Mouse (Mus musculus): ENCODE data around the gene Osbpl9. TPM values are rescaled to one million over a fixed set of nuclear protein-coding genes. Genes with fewer than 3 reads are reported as not detected.

The Osbpl9 gene
- polyA plus RNA-seq, 1 experiment from 2014 or later, result 54.7 TPM

DNA sequence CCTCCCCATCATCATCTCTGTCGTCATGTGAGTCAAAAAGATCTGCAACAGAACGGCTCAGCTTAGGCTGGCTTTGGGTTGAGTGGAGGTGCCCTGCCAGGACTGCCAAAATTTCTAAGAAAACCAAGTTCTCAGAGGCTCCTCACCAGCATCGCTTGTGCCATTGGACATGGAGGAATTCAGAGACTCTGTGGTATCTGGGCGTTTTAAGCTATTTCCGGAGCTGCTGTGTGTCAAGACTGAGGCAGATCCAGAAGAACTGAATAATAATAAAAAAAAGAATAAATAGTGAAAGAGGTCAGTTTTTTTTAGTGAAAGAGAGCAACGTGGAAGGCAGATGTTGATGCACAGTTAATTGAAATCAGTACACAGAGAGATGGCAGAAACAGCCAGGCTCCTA lies 129.2 kb downstream of the Osbpl9 start:
- H3K4me2 ChIP-seq (ENCODE audit: low read depth, low read length), result no peak overlapping the region
- WGBS, result 84% methylated on average over 6 of the region's 6 CpGs
- DNase-seq (ENCODE audit: low spot score) (no peak), ATAC-seq (ENCODE audit: low read depth) (no peak)
- H3K9me3 ChIP-seq (ENCODE audit: control insufficient read depth, low read length), result no peaks in the 10 kb centered on the region
- no peaks in the 10 kb centered on the region for H3K27me3 ChIP-seq (replicated peaks; ENCODE audit: control insufficient read depth, insufficient read depth, low read length)
- H3K4me1 ChIP-seq (ENCODE audit: control insufficient read depth, insufficient read depth, low read length), result no peaks in the 10 kb centered on the region
- no peak overlapping the region for H3K9ac ChIP-seq (ENCODE audit: low read depth, low read length)
- no peak overlapping the region for H3K27ac ChIP-seq (replicated peaks; ENCODE audit: low read depth, low read length)
- H3K4me3 ChIP-seq (ENCODE audit: low read depth, low read length), result no peak overlapping the region
- peaks cover 48% of the 10 kb centered on the region for H3K36me3 ChIP-seq (ENCODE audit: control insufficient read depth, insufficient read depth, low read length)

DNA sequence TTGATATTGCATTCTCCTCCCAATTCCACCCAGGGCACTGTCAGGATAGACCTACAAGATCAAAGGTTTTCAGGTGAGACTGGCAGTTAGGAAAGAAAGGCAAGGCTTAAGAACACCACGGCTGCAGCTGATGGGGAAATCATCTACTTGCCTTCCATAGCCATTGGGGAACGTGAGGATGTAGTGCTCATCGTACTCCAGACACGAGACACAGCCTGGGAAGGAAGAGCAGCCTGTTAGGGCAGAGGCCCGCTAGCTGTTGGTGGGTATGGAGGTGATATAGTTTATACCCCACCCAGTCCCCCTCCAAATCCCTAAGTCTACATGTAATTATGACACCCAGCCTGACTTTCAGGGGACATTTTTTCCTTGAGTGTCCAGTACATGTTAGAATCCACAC lies 136.4 kb downstream of the Osbpl9 start:
- H3K4me1 ChIP-seq (ENCODE audit: control insufficient read depth, insufficient read depth, low read length), result no peaks in the 10 kb centered on the region
- no peak overlapping the region for H3K9ac ChIP-seq (ENCODE audit: low read depth, low read length)
- 92% methylated on average over 5 of the region's 5 CpGs for WGBS
- no peak overlapping the region for H3K27ac ChIP-seq (replicated peaks; ENCODE audit: low read depth, low read length)
- no peak for DNase-seq (ENCODE audit: low spot score)
- ATAC-seq (ENCODE audit: low read depth), result no peak
- no peak overlapping the region for H3K4me2 ChIP-seq (ENCODE audit: low read depth, low read length)
- no peaks in the 10 kb centered on the region for H3K9me3 ChIP-seq (ENCODE audit: control insufficient read depth, low read length)
- peaks cover 88% of the 10 kb centered on the region for H3K36me3 ChIP-seq (ENCODE audit: control insufficient read depth, insufficient read depth, low read length)
- H3K4me3 ChIP-seq (ENCODE audit: low read depth, low read length), result no peak overlapping the region
- no peaks in the 10 kb centered on the region for H3K27me3 ChIP-seq (replicated peaks; ENCODE audit: control insufficient read depth, insufficient read depth, low read length)

DNA sequence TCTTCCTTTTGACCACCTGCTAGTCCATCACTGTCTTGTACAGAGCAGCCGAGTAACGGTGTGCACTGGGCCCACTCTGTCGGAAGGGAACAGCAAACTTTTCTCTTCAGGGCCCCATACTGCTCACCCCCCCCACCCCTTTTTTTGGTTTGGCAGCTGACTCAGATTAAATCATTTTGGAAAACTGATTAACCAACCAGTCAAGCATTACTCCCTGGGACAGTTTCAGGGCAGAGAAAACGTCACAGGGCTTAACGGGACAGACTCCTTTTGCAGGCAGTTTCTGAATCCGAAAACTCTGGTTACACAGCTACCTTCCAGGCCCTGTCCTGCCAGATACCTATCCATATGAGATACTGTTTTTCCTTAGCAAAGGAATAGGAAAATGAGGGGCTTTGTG lies 137.1 kb downstream of the Osbpl9 start:
- H3K36me3 ChIP-seq (ENCODE audit: control insufficient read depth, insufficient read depth, low read length), result peaks cover 89% of the 10 kb centered on the region
- ATAC-seq (ENCODE audit: low read depth) (no peak), DNase-seq (ENCODE audit: low spot score) (no peak)
- no peaks in the 10 kb centered on the region for H3K9me3 ChIP-seq (ENCODE audit: control insufficient read depth, low read length)
- H3K27me3 ChIP-seq (replicated peaks; ENCODE audit: control insufficient read depth, insufficient read depth, low read length), result no peaks in the 10 kb centered on the region
- 77% methylated on average over 6 of the region's 6 CpGs for WGBS
- no peak overlapping the region for H3K9ac ChIP-seq (ENCODE audit: low read depth, low read length)
- H3K4me2 ChIP-seq (ENCODE audit: low read depth, low read length), result no peak overlapping the region
- H3K27ac ChIP-seq (replicated peaks; ENCODE audit: low read depth, low read length), result no peak overlapping the region
- H3K4me1 ChIP-seq (ENCODE audit: control insufficient read depth, insufficient read depth, low read length), result no peaks in the 10 kb centered on the region
- H3K4me3 ChIP-seq (ENCODE audit: low read depth, low read length), result no peak overlapping the region

GRCm38 (mm10) chr4:109059255-109059821 lies 142.7 kb downstream of the Osbpl9 start:
- 88% methylated on average over 4 of the region's 4 CpGs for WGBS
- Histone ChIP-seq H3K9ac (ENCODE audit: low read depth, low read length) (no peak overlapping the region), H3K27me3 (replicated peaks; ENCODE audit: control insufficient read depth, insufficient read depth, low read length) (no peaks in the 10 kb centered on the region), H3K9me3 (ENCODE audit: control insufficient read depth, low read length) (no peaks in the 10 kb centered on the region), H3K27ac (replicated peaks; ENCODE audit: low read depth, low read length) (no peak overlapping the region), H3K4me1 (ENCODE audit: control insufficient read depth, insufficient read depth, low read length) (no peaks in the 10 kb centered on the region), H3K4me3 (ENCODE audit: low read depth, low read length) (no peak overlapping the region), H3K4me2 (ENCODE audit: low read depth, low read length) (no peak overlapping the region), H3K36me3 (ENCODE audit: control insufficient read depth, insufficient read depth, low read length) (peaks cover 95% of the 10 kb centered on the region)
- no peak for ATAC-seq (ENCODE audit: low read depth)
- no peak for DNase-seq (ENCODE audit: low spot score)

DNA sequence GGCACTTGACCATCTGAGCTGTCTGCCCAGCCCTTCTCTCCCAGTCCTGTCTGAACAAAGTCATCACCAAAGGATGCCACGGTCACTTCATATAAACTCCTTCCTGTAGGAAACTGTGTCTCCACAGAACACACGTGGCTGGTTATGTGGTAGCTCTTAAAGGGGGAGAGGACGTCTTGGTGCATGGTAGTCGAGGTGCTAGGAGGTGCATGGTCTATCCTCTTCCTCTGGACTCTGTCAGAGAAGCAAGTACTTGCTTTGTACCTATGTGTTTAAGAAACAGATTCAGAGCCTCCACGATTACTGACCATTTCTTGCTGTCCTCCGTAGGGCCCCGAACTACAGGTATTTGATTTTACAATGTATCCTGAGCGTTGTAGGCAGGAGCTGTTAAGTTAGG lies 144.4 kb downstream of the Osbpl9 start:
- 92% methylated on average over 8 of the region's 8 CpGs for WGBS
- no peaks in the 10 kb centered on the region for H3K9me3 ChIP-seq (ENCODE audit: control insufficient read depth, low read length)
- H3K4me1 ChIP-seq (ENCODE audit: control insufficient read depth, insufficient read depth, low read length), result no peaks in the 10 kb centered on the region
- DNase-seq (ENCODE audit: low spot score) (no peak), ATAC-seq (ENCODE audit: low read depth) (no peak)
- no peak overlapping the region for H3K9ac ChIP-seq (ENCODE audit: low read depth, low read length)
- no peaks in the 10 kb centered on the region for H3K27me3 ChIP-seq (replicated peaks; ENCODE audit: control insufficient read depth, insufficient read depth, low read length)
- no peak overlapping the region for H3K4me2 ChIP-seq (ENCODE audit: low read depth, low read length)
- peaks cover 90% of the 10 kb centered on the region for H3K36me3 ChIP-seq (ENCODE audit: control insufficient read depth, insufficient read depth, low read length)
- H3K4me3 ChIP-seq (ENCODE audit: low read depth, low read length), result no peak overlapping the region
- no peak overlapping the region for H3K27ac ChIP-seq (replicated peaks; ENCODE audit: low read depth, low read length)

GRCm38 (mm10) chr4:109056351-109056750 lies 145.7 kb downstream of the Osbpl9 start:
- Histone ChIP-seq H3K9me3 (ENCODE audit: control insufficient read depth, low read length) (no peaks in the 10 kb centered on the region), H3K36me3 (ENCODE audit: control insufficient read depth, insufficient read depth, low read length) (peaks cover 78% of the 10 kb centered on the region), H3K4me1 (ENCODE audit: control insufficient read depth, insufficient read depth, low read length) (no peaks in the 10 kb centered on the region), H3K4me3 (ENCODE audit: low read depth, low read length) (no peak overlapping the region), H3K27ac (replicated peaks; ENCODE audit: low read depth, low read length) (no peak overlapping the region), H3K27me3 (replicated peaks; ENCODE audit: control insufficient read depth, insufficient read depth, low read length) (no peaks in the 10 kb centered on the region), H3K4me2 (ENCODE audit: low read depth, low read length) (no peak overlapping the region), H3K9ac (ENCODE audit: low read depth, low read length) (no peak overlapping the region)
- DNase-seq (ENCODE audit: low spot score), result no peak
- WGBS, result 89% methylated on average over 7 of the region's 7 CpGs
- no peak for ATAC-seq (ENCODE audit: low read depth)

GRCm38 (mm10) chr4:109054003-109054402 lies 148.1 kb downstream of the Osbpl9 start:
- H3K36me3 ChIP-seq (ENCODE audit: control insufficient read depth, insufficient read depth, low read length), result peaks cover 78% of the 10 kb centered on the region

GRCm38 (mm10) chr4:109052282-109052681 lies 149.8 kb downstream of the Osbpl9 start:
- no peak overlapping the region; the same call in 1 of the 2 replicates for H3K4me2 ChIP-seq (ENCODE audit: low read depth, low read length)
- WGBS, result 70% methylated on average over 1 of the region's 1 CpGs
- peak overlapping the region; percentile 70 for H3K27ac ChIP-seq (replicated peaks; ENCODE audit: low read depth, low read length)
- no peaks in the 10 kb centered on the region for H3K27me3 ChIP-seq (replicated peaks; ENCODE audit: control insufficient read depth, insufficient read depth, low read length)
- H3K36me3 ChIP-seq (ENCODE audit: control insufficient read depth, insufficient read depth, low read length), result peaks cover 74% of the 10 kb centered on the region
- DNase-seq (ENCODE audit: low spot score) (peak; percentile 39), ATAC-seq (ENCODE audit: low read depth) (peak; percentile 54; the same call in 1 of the 2 replicates)
- H3K4me1 ChIP-seq (ENCODE audit: control insufficient read depth, insufficient read depth, low read length), result no peaks in the 10 kb centered on the region
- H3K4me3 ChIP-seq (ENCODE audit: low read depth, low read length), result no peak overlapping the region
- no peak overlapping the region for H3K9ac ChIP-seq (ENCODE audit: low read depth, low read length)
- no peaks in the 10 kb centered on the region for H3K9me3 ChIP-seq (ENCODE audit: control insufficient read depth, low read length)

More at GRCm38 (mm10) chr4:109054003-109054402, 148.1 kb downstream of the Osbpl9 start:
- H3K27me3 ChIP-seq (replicated peaks; ENCODE audit: control insufficient read depth, insufficient read depth, low read length), result no peaks in the 10 kb centered on the region
- WGBS, result 79% methylated on average over 9 of the region's 9 CpGs
- no peak overlapping the region for H3K9ac ChIP-seq (ENCODE audit: low read depth, low read length)
- H3K27ac ChIP-seq (replicated peaks; ENCODE audit: low read depth, low read length), result no peak overlapping the region
- DNase-seq (ENCODE audit: low spot score) (no peak), ATAC-seq (ENCODE audit: low read depth) (no peak)
- H3K4me1 ChIP-seq (ENCODE audit: control insufficient read depth, insufficient read depth, low read length), result no peaks in the 10 kb centered on the region
- H3K4me2 ChIP-seq (ENCODE audit: low read depth, low read length), result no peak overlapping the region
- no peak overlapping the region for H3K4me3 ChIP-seq (ENCODE audit: low read depth, low read length)
- H3K9me3 ChIP-seq (ENCODE audit: control insufficient read depth, low read length), result no peaks in the 10 kb centered on the region

- 78% methylated on average over 4 of the region's 4 CpGs for WGBS
- no peaks in the 10 kb centered on the region for H3K27me3 ChIP-seq (replicated peaks; ENCODE audit: control insufficient read depth, insufficient read depth, low read length)
- peaks cover 75% of the 10 kb centered on the region for H3K36me3 ChIP-seq (ENCODE audit: control insufficient read depth, insufficient read depth, low read length)
- no peak overlapping the region for H3K4me2 ChIP-seq (ENCODE audit: low read depth, low read length)
- DNase-seq (ENCODE audit: low spot score), result no peak
- no peak overlapping the region for H3K4me3 ChIP-seq (ENCODE audit: low read depth, low read length)
- H3K4me1 ChIP-seq (ENCODE audit: control insufficient read depth, insufficient read depth, low read length), result no peaks in the 10 kb centered on the region
- no peaks in the 10 kb centered on the region for H3K9me3 ChIP-seq (ENCODE audit: control insufficient read depth, low read length)
- ATAC-seq (ENCODE audit: low read depth), result no peak
- H3K27ac ChIP-seq (replicated peaks; ENCODE audit: low read depth, low read length), result no peak overlapping the region
- no peak overlapping the region for H3K9ac ChIP-seq (ENCODE audit: low read depth, low read length)
These were observed 153.8 kb downstream of the Osbpl9 start for GRCm38 (mm10) chr4:109048258-109048657.

All from embryonic facial prominence, embryonic 14.5 days (tissue).